Mouse (Mus musculus): Measurements from ENCODE around the gene Ispd.

Ispd gene

GRCm38 (mm10) chr12:36554697-36555096, 173.4 kb downstream of the Ispd start:
- no peak for DNase-seq (ENCODE audit: extremely low spot score)

GRCm38 (mm10) chr12:36564146-36564545, 182.9 kb downstream of the Ispd start:
- DNase-seq (ENCODE audit: extremely low spot score): no peak

- DNase-seq (ENCODE audit: extremely low spot score): no peak
Measured at GRCm38 (mm10) chr12:36566974-36567373, 185.7 kb downstream of the Ispd start.

GRCm38 (mm10) chr12:36570414-36571095, 189.3 kb downstream of the Ispd start:
- DNase-seq (ENCODE audit: extremely low spot score): no peak

GRCm38 (mm10) chr12:36584828-36585227, 203.6 kb downstream of the Ispd start:
- no peak for DNase-seq (ENCODE audit: extremely low spot score)

- no peak for DNase-seq (ENCODE audit: extremely low spot score)
Measured at GRCm38 (mm10) chr12:36597539-36598250, 216.4 kb downstream of the Ispd start.

- no peak for DNase-seq (ENCODE audit: extremely low spot score)
Measured at GRCm38 (mm10) chr12:36621960-36622736, 240.9 kb downstream of the Ispd start.

- no peak for DNase-seq (ENCODE audit: extremely low spot score)
Measured at GRCm38 (mm10) chr12:36627204-36627603, 246.0 kb downstream of the Ispd start.

- DNase-seq (ENCODE audit: extremely low spot score): no peak
Measured at GRCm38 (mm10) chr12:36632427-36632826, 251.2 kb downstream of the Ispd start.

- DNase-seq (ENCODE audit: extremely low spot score): no peak
Measured at GRCm38 (mm10) chr12:36647514-36647913, 266.3 kb downstream of the Ispd start.

- no peak for DNase-seq (ENCODE audit: extremely low spot score)
Measured at GRCm38 (mm10) chr12:36662496-36662895, 281.2 kb downstream of the Ispd start.

- DNase-seq (ENCODE audit: extremely low spot score): no peak
Measured at GRCm38 (mm10) chr12:36664783-36665182, 283.5 kb downstream of the Ispd start.

- no peak for DNase-seq (ENCODE audit: extremely low spot score)
Measured at GRCm38 (mm10) chr12:36666771-36667170, 285.5 kb downstream of the Ispd start.

- no peak for DNase-seq (ENCODE audit: extremely low spot score)
Measured at GRCm38 (mm10) chr12:36670164-36670908, 289.1 kb downstream of the Ispd start.

GRCm38 (mm10) chr12:36670915-36671579, 289.8 kb downstream of the Ispd start:
- peak; percentile 15 for DNase-seq (ENCODE audit: extremely low spot score)

- DNase-seq (ENCODE audit: extremely low spot score): no peak
Measured at GRCm38 (mm10) chr12:36674481-36674880, 293.2 kb downstream of the Ispd start.

- no peak for DNase-seq (ENCODE audit: extremely low spot score)
Measured at GRCm38 (mm10) chr12:36678220-36678619, 297.0 kb downstream of the Ispd start.

GRCm38 (mm10) chr12:36680883-36681505, 299.7 kb downstream of the Ispd start:
- no peak for DNase-seq (ENCODE audit: extremely low spot score)

- no peak for DNase-seq (ENCODE audit: extremely low spot score)
Measured at GRCm38 (mm10) chr12:36681779-36682178, 300.5 kb downstream of the Ispd start.

GRCm38 (mm10) chr12:36694072-36694471, 312.8 kb downstream of the Ispd start:
- no peak for DNase-seq (ENCODE audit: extremely low spot score)

- no peak for DNase-seq (ENCODE audit: extremely low spot score)
Measured at GRCm38 (mm10) chr12:36704380-36704779, 323.1 kb downstream of the Ispd start.

Measured in embryo, embryonic 9.5 days (tissue).